Mouse (Mus musculus) liver, adult 2 months (tissue): ENCODE measurements around the gene Lrch3.

Experiments used
- CTCF ChIP-seq: fragments of 200-500 bp; IDR thresholded peaks from 2 replicates; pipeline ENCODE4 v1.5.1; 2011; ENCODE audit warnings: low read depth, low read length, control low read depth
- POLR2A ChIP-seq: fragments of 200-500 bp; IDR thresholded peaks from 2 replicates; pipeline ENCODE4 v1.6.1; 2011; ENCODE audit warnings: low read length, control low read depth; ENCODE audit not compliant: insufficient read depth; ENCODE audit errors: extremely low read depth

DNA sequence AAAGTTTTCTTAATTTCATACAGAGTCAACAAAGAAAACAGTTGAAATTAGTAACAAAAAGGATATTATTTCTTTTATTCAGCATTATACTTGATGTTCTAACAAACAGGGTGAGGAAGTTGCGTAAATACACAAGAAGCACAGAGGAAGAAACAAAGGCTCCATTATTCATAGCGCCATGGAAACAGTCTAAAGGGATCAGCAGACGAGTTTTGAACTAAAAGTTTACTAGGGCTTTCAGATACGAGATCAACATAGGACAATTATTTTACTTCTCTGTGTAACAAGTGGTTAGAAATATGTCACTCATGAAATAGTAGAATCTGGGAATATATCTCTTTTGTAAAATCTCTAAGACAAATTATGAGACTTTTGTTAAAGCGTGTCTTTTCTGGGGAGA, 31.5 kb downstream of the Lrch3 start:
- TF ChIP-seq POLR2A, result no peak
- no peak for TF ChIP-seq CTCF
